Mouse (Mus musculus) thymus, adult 2 months (tissue): ENCODE data around the gene E2f2.

Experiments
- CTCF ChIP-seq: fragments of 200-500 bp; IDR thresholded peaks from 2 replicates; pipeline ENCODE4 v1.5.1; 2012; ENCODE audit warnings: mild to moderate bottlenecking, control low read depth, low read length, moderate library complexity, borderline replicate concordance; ENCODE audit not compliant: control insufficient read depth, poor library complexity, insufficient read depth; ENCODE audit errors: extremely low read depth
- POLR2A ChIP-seq: fragments of 200-500 bp; IDR thresholded peaks from 2 replicates; pipeline ENCODE4 v1.6.1; 2012; ENCODE audit warnings: mild to moderate bottlenecking, low read length, control low read depth, moderate library complexity; ENCODE audit not compliant: control insufficient read depth, poor library complexity, insufficient read depth; ENCODE audit errors: extremely low read depth

GRCm38 (mm10) chr4:136185375-136185774, 13.2 kb downstream of the E2f2 start:
- no peak for TF ChIP-seq POLR2A
- no peak for TF ChIP-seq CTCF
